Mouse (Mus musculus) kidney, embryonic 14.5 days (tissue): ENCODE data around the gene Plekhj1. TPM values are rescaled to one million over a fixed set of nuclear protein-coding genes. Genes with fewer than 3 reads are reported as not detected.

Experiments used
- ATAC-seq: fragments of 200-750 bp; cut with Nextera tagmentation; 2 replicates; pipeline ENCODE4 v1.8.0; 2017; ENCODE audit warnings: moderate number of reproducible peaks, mild to moderate bottlenecking, moderate TSS enrichment, moderate library complexity; ENCODE audit not compliant: low FRiP score, low TSS enrichment
- H3K27ac ChIP-seq: fragments of 300-500 bp; sonication (generic); 2 replicates; pipeline ENCODE4 v1.5.1; 2014; ENCODE audit warnings: low read depth, mild to moderate bottlenecking, low read length, moderate library complexity, mixed read lengths
- H3K27me3 ChIP-seq: fragments of 300-500 bp; sonication (generic); 2 replicates; pipeline ENCODE4 v1.6.1; 2014; ENCODE audit warnings: mild to moderate bottlenecking, low read length; ENCODE audit not compliant: control insufficient read depth, insufficient read depth
- H3K36me3 ChIP-seq: fragments of 300-500 bp; sonication (generic); 2 replicates; pipeline ENCODE4 v1.6.1; 2014; ENCODE audit warnings: low read length, mixed read lengths; ENCODE audit not compliant: control insufficient read depth, insufficient read depth
- H3K4me1 ChIP-seq: fragments of 300-500 bp; sonication (generic); 2 replicates; pipeline ENCODE4 v1.6.1; 2014; ENCODE audit warnings: low read length, mixed read lengths; ENCODE audit not compliant: control insufficient read depth, insufficient read depth
- H3K4me2 ChIP-seq: fragments of 300-500 bp; sonication (generic); replicated peaks from 2 replicates; pipeline ENCODE4 v1.6.1; 2014; ENCODE audit warnings: low read depth, mild to moderate bottlenecking, low read length
- H3K4me3 ChIP-seq: fragments of 300-500 bp; sonication (generic); 2 replicates; pipeline ENCODE4 v1.5.1; 2014; ENCODE audit warnings: mild to moderate bottlenecking, low read length
- H3K9ac ChIP-seq: fragments of 300-500 bp; sonication (generic); 2 replicates; pipeline ENCODE4 v1.6.1; 2014; ENCODE audit warnings: low read depth, mild to moderate bottlenecking, low read length, moderate library complexity
- H3K9me3 ChIP-seq: fragments of 300-500 bp; sonication (generic); 2 replicates; pipeline ENCODE4 v1.6.1; 2016; ENCODE audit warnings: low read length; ENCODE audit not compliant: control insufficient read depth
- WGBS: fragments of 180-500 bp; shearing (Covaris S2); extraction: QIAGEN DNeasy Blood & Tissue Kit; methylation state at CpG from one replicate; pipeline ENCODE4 v1.1.7; 2014; 5-methylcytosine and 5-hydroxymethylcytosine counted together
- polyA plus RNA-seq: library from polyadenylated mRNA; unstranded; fragments of >200 nt; fragmentation: Nextera tagmentation; extraction: Ambion mirVana; gene quantifications from 2 replicates; pipeline ENCODE4 v1.2.1, GENCODE M21; 2014

Plekhj1 gene
- polyA plus RNA-seq, 1 experiment from 2014 or later: 126 TPM

DNA sequence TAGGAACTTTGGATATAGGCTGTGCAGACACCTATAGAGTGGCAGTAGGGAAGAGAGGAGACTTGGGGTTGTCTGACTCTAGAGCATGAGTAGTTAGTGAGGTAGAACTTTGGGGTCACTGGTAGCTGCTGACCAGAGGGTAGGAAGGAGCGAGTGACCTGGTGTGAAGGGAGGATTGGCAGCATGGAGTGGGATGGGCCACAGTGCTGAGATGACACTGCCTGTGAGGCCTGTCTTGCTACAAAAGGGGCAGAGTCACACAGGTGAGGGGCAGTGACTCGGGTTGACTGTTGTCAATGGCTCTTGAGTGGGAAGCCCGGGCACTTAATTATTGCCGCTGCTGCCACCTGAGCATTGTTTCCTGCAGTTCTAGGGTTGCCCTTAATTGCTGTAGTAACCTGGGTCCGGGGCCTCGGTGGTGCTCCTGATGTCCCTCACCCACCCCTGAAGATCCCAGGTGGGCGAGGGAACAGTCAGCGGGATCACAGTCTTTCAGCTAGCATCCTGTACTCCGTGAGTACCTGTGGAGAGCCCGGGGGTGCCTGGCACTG is 29.5 kb upstream of the Plekhj1 start:
- peak overlapping the region; percentile 97 for H3K4me2 ChIP-seq
- H3K27ac ChIP-seq: no peak overlapping the region
- peaks cover 18% of the 10 kb centered on the region for H3K4me1 ChIP-seq
- 73% methylated on average over 10 of the region's 10 CpGs for WGBS
- H3K36me3 ChIP-seq: peaks cover 19% of the 10 kb centered on the region
- peak overlapping the region; percentile 92 for H3K9ac ChIP-seq
- H3K4me3 ChIP-seq: peak overlapping the region; percentile 71
- no peak for ATAC-seq
- no peaks in the 10 kb centered on the region for H3K27me3 ChIP-seq
- H3K9me3 ChIP-seq: no peaks in the 10 kb centered on the region

DNA sequence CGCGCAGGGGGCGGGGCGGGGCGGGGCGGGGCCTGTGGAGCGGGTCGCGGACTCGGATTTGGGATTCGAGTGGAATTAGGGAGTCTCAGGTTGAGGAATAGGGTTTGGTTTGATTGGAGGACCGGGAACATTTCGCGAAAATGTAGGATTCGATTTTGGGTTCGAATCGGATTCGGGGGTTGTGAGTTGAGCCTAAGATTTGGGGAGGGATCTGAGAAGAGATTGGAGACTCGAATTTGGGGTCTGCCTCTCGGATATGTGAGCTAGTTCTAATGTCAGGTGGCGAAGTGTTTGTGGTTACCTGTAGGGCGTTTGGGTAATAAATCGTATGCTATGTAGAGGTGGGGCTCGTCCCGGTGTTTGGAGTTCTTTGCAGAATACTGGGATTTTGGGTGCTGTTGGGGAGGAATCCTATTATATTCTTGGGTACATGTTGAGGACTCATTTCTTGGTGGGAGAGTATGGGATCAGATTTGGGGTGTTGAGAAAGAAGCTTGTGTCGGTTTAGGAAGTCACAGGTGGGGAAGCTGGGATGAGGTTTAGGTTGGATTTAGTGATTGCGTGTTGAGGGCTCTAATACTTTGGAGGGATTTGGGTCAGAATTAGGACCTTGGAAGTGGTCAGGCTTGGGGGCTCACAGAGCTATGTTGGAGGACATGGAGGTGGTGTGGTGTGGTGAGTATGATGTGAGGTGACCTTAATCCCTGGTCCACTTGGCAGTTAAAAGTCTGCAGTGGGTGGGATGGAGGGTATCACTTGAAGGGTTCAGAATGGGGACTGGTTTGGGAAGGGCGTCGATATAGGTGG is 28.8 kb upstream of the Plekhj1 start:
- no peaks in the 10 kb centered on the region for H3K27me3 ChIP-seq
- H3K4me3 ChIP-seq: peak overlapping the region; percentile 71
- H3K4me2 ChIP-seq: peak overlapping the region; percentile 97
- H3K9me3 ChIP-seq: no peaks in the 10 kb centered on the region
- WGBS: 5% methylated on average over 29 of the region's 29 CpGs
- H3K4me1 ChIP-seq: peaks cover 18% of the 10 kb centered on the region
- peak overlapping the region; percentile 92 for H3K9ac ChIP-seq
- H3K27ac ChIP-seq: peak overlapping the region; percentile 79; the same call in 1 of the 2 replicates
- no peak for ATAC-seq
- H3K36me3 ChIP-seq: peaks cover 19% of the 10 kb centered on the region

DNA sequence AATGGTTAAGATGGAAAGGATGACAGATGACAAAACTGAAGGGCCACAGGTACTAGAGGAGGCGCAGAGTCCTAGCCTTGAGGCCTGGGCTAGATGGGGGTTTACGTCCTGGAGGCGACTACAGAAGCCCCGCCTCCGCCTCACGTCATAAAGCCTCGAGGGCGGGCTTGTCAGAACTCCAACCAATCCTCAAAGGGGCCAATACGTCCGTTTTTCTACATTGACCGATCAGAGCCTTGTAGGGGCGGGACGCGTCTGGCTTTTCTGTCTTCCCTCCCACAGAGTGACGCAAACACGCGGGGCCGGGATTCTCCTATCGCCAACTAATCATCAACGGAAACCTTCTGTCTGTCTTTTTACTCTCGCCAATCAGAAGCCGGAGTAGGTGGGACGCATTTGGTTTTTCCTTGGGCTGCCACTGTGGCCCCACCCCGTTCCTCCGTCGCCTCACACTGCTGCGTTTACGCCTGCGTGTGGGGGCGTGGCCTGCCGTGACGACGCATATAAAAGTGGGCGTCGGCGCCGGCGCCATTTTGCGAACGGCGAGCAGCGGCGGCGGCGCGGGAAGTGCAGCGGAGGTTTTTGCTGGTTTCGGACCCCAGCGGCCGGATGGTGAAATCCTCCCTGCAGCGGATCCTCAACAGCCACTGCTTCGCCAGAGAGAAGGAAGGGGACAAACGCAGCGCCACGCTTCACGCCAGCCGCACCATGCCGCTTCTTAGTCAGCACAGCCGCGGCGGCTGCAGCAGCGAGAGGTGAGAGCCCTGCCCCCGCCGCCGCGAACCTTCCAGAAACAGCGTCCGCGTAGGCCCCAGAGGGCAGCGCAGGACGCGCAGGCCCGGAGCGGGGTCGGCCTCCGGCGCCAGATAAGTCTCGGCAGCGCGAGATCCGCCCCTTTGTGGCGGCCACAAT is 28.0 kb upstream of the Plekhj1 start, which contains the start of gene Oaz1:
TSS of gene Oaz1 (plus strand) at position 506 of the 912 bp plus-strand sequence.
- peak; percentile 96 for ATAC-seq

DNA sequence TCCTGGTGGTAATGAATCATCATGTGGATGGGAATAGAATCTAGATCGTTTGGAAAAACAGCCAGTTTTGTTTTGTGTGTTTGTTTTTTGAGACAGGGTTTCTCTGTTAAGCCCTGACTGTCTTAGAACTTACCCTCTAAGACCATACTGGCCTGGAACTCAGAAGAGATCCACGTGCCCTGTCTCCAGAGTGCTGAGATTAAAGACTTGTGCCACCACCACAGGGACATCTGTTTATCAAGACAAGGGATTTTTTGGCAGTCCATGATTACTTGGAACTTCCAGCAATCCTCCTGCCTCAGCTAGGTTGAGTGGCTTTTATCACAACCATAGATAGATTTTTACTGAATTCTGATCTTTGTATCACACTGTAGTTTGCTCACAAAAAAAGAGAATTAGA is 26.4 kb upstream of the Plekhj1 start:
- H3K4me3 ChIP-seq: no peak overlapping the region
- no peaks in the 10 kb centered on the region for H3K9me3 ChIP-seq
- H3K27ac ChIP-seq: no peak overlapping the region
- WGBS: 68% methylated on average over 2 of the region's 2 CpGs
- peaks cover 8% of the 10 kb centered on the region; the same call in 1 of the 2 replicates for H3K4me1 ChIP-seq
- no peak overlapping the region for H3K4me2 ChIP-seq
- H3K36me3 ChIP-seq: peaks cover 13% of the 10 kb centered on the region
- H3K27me3 ChIP-seq: no peaks in the 10 kb centered on the region
- H3K9ac ChIP-seq: no peak overlapping the region
- no peak for ATAC-seq

More for the DNA sequence above, 28.0 kb upstream of the Plekhj1 start, which contains the start of gene Oaz1:
- Histone ChIP-seq H3K9me3 (no peaks in the 10 kb centered on the region), H3K4me2 (peak within 1 kb of the TSS; percentile 97), H3K27ac (peak within 1 kb of the TSS; percentile 79), H3K36me3 (peaks cover 19% of the 10 kb centered on the region), H3K4me1 (peaks cover 18% of the 10 kb centered on the region), H3K27me3 (no peaks in the 10 kb centered on the region), H3K4me3 (peak within 1 kb of the TSS; percentile 71), H3K9ac (peak within 1 kb of the TSS; percentile 92)
- WGBS: under 1% methylated on average over 74 of the region's 82 CpGs

DNA sequence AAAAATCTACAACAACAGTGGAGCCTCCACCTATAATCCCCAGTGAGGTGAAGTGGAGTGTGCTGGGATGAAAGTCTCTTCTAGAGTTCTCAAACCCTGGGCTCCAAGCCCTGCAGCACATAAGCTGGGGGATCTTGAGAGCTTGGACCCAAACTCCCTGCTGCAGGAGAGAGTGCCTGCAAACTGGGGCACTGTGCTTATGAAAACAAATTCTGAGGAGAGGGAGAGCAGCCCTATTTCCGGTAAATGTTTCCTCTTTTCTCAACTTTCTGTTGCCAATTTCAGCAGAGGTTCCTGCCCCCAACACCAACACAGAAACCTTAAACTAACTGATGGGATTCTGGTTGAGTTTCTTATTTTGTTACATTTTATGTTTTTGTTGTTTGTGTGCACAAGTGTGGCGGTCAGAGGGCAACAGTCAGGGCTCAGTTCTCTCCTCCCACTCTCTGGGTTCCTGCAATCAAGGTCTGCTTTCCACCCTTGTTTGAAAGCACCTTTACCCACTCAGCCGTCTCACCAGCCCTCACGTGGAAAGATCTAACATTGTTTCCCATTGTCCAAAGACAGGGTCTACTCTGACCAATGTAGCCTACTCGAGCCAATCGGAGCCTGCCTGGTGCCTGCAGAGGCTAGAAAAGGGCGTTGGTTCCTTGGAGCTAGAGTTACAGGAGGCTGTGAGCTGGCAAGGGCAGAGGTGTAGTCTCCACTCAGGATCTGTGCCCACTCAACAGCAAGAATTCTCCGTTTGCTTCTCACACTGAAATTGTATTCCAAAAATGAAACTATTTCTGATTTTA is 25.6 kb upstream of the Plekhj1 start:
- Histone ChIP-seq H3K9ac (no peak overlapping the region), H3K4me2 (no peak overlapping the region), H3K9me3 (no peaks in the 10 kb centered on the region), H3K27ac (no peak overlapping the region), H3K36me3 (peaks cover 5% of the 10 kb centered on the region; the same call in 1 of the 2 replicates), H3K4me1 (peaks cover 5% of the 10 kb centered on the region; the same call in 1 of the 2 replicates), H3K4me3 (no peak overlapping the region), H3K27me3 (no peaks in the 10 kb centered on the region)
- ATAC-seq: no peak
- WGBS: 45% methylated on average over 8 of the region's 8 CpGs

DNA sequence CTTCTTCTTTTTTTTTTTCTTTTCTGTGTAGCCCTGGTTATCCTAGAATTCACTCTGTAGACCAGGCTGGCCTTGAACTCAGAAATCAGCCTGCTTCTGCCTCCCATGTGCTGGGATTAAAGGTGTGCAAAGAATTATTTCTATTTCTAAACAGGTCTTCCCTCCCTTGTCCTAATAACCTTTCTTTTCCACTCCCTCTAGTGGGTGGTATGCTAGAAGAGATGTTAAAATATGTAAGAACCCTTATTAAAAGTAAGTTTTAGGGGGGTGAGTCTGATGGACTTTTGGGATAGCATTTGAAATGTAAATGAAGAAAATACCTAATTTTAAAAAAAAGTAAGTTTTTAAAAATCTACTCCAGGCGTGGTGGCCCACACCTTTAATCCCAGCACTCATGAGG is 24.9 kb upstream of the Plekhj1 start:
- Histone ChIP-seq H3K36me3 (peaks cover under 1% of the 10 kb centered on the region; the same call in 1 of the 2 replicates), H3K4me2 (no peak overlapping the region), H3K27me3 (no peaks in the 10 kb centered on the region), H3K9ac (no peak overlapping the region), H3K27ac (no peak overlapping the region), H3K4me1 (peaks cover 5% of the 10 kb centered on the region; the same call in 1 of the 2 replicates), H3K4me3 (no peak overlapping the region), H3K9me3 (no peaks in the 10 kb centered on the region)
- 93% methylated on average over 1 of the region's 1 CpGs for WGBS
- ATAC-seq: no peak

DNA sequence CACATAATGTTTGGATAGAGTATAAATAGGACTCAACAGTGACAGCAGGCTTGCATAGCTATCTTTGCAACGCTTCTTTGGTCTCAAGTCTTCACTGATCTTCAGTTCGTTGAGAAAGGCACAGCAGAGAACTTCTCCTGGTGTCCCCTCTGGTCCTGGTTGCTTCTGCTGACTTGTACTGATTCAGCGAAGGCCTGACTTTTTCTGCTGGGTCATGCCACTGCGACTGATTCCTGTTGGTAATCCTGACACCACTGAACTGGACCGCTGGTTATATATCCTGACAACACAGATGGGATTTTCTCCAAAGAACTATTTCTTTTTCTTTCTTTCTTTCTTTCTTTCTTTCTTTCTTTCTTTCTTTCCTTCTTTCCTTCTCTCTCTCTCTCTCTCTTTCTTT is 24.1 kb upstream of the Plekhj1 start:
- 90% methylated on average over 5 of the region's 5 CpGs for WGBS
- no peak overlapping the region for H3K4me2 ChIP-seq
- H3K36me3 ChIP-seq: no peaks in the 10 kb centered on the region
- H3K4me3 ChIP-seq: no peak overlapping the region
- H3K27me3 ChIP-seq: no peaks in the 10 kb centered on the region
- H3K27ac ChIP-seq: no peak overlapping the region
- H3K4me1 ChIP-seq: peaks cover 1% of the 10 kb centered on the region; the same call in 1 of the 2 replicates
- H3K9ac ChIP-seq: no peak overlapping the region
- H3K9me3 ChIP-seq: no peaks in the 10 kb centered on the region
- no peak for ATAC-seq

DNA sequence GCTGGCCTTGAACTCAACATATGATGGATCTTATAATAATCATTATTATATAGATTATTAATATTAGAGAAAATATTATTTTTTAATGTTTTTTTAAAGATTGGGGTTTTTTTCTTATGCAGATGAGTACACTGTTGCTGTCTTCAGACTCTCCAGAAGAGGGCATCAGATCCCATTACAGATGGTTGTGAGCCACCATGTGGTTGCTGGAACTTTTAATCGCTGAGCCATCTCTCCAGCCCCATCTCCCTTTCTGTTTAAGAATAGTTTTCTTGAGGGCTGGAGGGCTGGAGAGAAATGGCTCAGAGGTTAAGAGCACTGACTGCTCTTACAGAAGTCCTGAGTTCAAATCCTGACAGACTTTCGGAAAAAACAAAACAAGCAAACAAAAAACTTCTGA is 23.6 kb upstream of the Plekhj1 start:
- H3K27me3 ChIP-seq: no peaks in the 10 kb centered on the region
- H3K27ac ChIP-seq: no peak overlapping the region
- H3K36me3 ChIP-seq: no peaks in the 10 kb centered on the region
- no peaks in the 10 kb centered on the region for H3K9me3 ChIP-seq
- H3K9ac ChIP-seq: no peak overlapping the region
- no peak overlapping the region for H3K4me3 ChIP-seq
- WGBS: 41% methylated on average over 2 of the region's 2 CpGs
- ATAC-seq: no peak
- H3K4me1 ChIP-seq: no peaks in the 10 kb centered on the region
- no peak overlapping the region for H3K4me2 ChIP-seq
